Mouse (Mus musculus): Measurements from ENCODE around the gene Ppp1r3f.

Gene Ppp1r3f

GRCm38 (mm10) chrX:7574087-7574884, at the start of gene Ppp1r3f:
TSS of gene Ppp1r3f (minus strand) at chrX:7574283.
- DNase-seq (ENCODE audit: low spot score): peak; percentile 65

- no peak for DNase-seq (ENCODE audit: low spot score)
These were observed 43.9 kb upstream of the Ppp1r3f start for GRCm38 (mm10) chrX:7617889-7618551.

- DNase-seq (ENCODE audit: low spot score): no peak
These were observed 36.6 kb upstream of the Ppp1r3f start for GRCm38 (mm10) chrX:7610536-7611258.

GRCm38 (mm10) chrX:7610035-7610434, 36.0 kb upstream of the Ppp1r3f start:
- no peak for DNase-seq (ENCODE audit: low spot score)

GRCm38 (mm10) chrX:7606783-7607182, 32.7 kb upstream of the Ppp1r3f start, which contains the start of gene Cacna1f:
TSS of gene Cacna1f (plus strand) at chrX:7607083.
- DNase-seq (ENCODE audit: low spot score): no peak

GRCm38 (mm10) chrX:7605575-7605941, 31.5 kb upstream of the Ppp1r3f start:
- DNase-seq (ENCODE audit: low spot score): no peak

- peak; percentile 33 for DNase-seq (ENCODE audit: low spot score)
These were observed 30.9 kb upstream of the Ppp1r3f start, which contains the start of gene Ccdc22 for GRCm38 (mm10) chrX:7604879-7605574. TSS of gene Ccdc22 (minus strand) at chrX:7605517.

GRCm38 (mm10) chrX:7604004-7604403, 29.9 kb upstream of the Ppp1r3f start:
- no peak for DNase-seq (ENCODE audit: low spot score)

GRCm38 (mm10) chrX:7595371-7595770, 21.3 kb upstream of the Ppp1r3f start:
- DNase-seq (ENCODE audit: low spot score): no peak

GRCm38 (mm10) chrX:7586356-7586755, 12.3 kb upstream of the Ppp1r3f start:
- no peak for DNase-seq (ENCODE audit: low spot score)

- DNase-seq (ENCODE audit: low spot score): no peak
These were observed 9.8 kb upstream of the Ppp1r3f start for GRCm38 (mm10) chrX:7583881-7584280.

- DNase-seq (ENCODE audit: low spot score): no peak
These were observed 7.1 kb upstream of the Ppp1r3f start for GRCm38 (mm10) chrX:7581151-7581550.

GRCm38 (mm10) chrX:7574885-7575231, 775 bp upstream of the Ppp1r3f start:
- no peak for DNase-seq (ENCODE audit: low spot score)

- peak; percentile 7 for DNase-seq (ENCODE audit: low spot score)
These were observed 652 bp downstream of the Ppp1r3f start, which contains the start of gene Foxp3 for GRCm38 (mm10) chrX:7573176-7574086. TSS of gene Foxp3 (plus strand) at chrX:7573644.

- no peak for DNase-seq (ENCODE audit: low spot score)
These were observed 1.6 kb downstream of the Ppp1r3f start for GRCm38 (mm10) chrX:7572466-7572865.

- DNase-seq (ENCODE audit: low spot score): no peak
These were observed 2.4 kb downstream of the Ppp1r3f start for GRCm38 (mm10) chrX:7571565-7572136.

- DNase-seq (ENCODE audit: low spot score): no peak
These were observed 3.5 kb downstream of the Ppp1r3f start for GRCm38 (mm10) chrX:7570481-7571175.

- no peak for DNase-seq (ENCODE audit: low spot score)
These were observed 6.6 kb downstream of the Ppp1r3f start for GRCm38 (mm10) chrX:7567491-7567890.

GRCm38 (mm10) chrX:7566352-7566751, 7.7 kb downstream of the Ppp1r3f start:
- DNase-seq (ENCODE audit: low spot score): no peak

GRCm38 (mm10) chrX:7563076-7563475, 11.0 kb downstream of the Ppp1r3f start:
- DNase-seq (ENCODE audit: low spot score): no peak
